Mouse (Mus musculus): ENCODE data around the gene Dnajc12.
"Not testable (repeated sequence)": the region's sequence is repeated elsewhere in the genome, so short reads cannot be mapped to it uniquely, and the experiment has no call there.

Dnajc12 gene

DNA sequence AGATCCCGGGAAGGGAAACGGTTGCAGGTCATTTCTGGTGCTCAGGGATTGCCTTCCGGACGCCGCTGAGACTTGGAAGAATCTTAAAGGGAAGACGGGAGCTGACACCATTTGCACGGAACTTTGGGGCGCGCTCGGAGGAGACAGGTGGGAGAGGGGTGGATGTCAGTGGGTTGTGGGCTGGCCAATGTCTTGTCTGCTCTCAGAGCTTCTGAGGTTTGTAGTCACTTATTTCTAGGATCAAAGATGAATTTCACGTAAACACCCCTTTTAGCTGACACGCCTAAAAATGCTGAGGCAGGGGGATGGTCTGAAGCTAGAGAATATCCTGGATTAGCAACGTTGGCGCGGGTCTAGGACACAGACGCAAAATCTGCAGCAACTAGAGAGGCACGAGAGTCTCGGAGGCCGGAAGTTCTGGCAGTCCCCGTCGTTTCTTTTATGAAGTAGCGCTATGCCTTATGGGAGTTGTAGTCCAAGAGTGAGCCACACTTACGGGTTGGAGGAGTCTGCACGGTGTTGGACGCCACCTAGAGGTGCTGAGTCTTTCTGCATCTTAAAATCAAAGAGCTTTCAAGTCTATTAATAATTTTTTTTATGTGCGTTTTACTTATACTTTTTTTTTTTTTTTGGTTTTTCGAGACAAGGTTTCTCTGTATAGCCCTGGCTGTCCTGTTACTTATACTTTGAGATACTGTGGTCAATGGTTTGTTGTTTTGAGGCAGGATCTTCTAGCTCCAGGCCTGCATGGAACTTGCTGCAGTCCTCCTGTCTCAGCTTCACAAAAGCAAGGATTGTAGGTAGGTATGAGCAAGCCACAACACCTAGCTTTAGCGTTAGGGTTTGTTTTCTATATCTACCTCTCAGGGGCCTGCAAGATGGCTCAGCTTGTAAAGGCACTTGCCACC lies at the start of gene Dnajc12:
TSS of gene Dnajc12 (plus strand) at position 72 of the 908 bp plus-strand sequence.
- peak; percentile 22 to 57 for DNase-seq (ENCODE audit: low spot score in 2 of 2)

DNA sequence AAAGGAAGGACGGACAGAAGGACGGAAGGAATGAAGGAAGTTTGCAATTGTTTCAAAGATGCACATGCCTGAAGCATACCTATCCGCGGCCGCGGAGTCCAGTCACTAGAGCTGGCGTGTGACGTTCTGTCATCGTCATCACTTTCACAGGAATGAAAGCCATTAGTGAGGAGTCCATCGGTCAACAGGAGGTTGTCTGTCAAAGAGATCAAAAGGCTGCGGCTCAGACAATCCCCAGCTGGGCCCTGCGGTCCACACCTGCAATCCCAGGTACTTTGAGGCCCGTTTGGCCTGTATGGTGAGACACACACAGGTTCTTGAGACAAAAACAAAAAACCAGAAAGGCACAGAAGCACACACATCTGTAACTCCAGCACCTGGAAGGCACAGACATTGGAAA lies 45.3 kb upstream of the Dnajc12 start:
- DNase-seq (ENCODE audit: low spot score in 2 of 2), result no peak

DNA sequence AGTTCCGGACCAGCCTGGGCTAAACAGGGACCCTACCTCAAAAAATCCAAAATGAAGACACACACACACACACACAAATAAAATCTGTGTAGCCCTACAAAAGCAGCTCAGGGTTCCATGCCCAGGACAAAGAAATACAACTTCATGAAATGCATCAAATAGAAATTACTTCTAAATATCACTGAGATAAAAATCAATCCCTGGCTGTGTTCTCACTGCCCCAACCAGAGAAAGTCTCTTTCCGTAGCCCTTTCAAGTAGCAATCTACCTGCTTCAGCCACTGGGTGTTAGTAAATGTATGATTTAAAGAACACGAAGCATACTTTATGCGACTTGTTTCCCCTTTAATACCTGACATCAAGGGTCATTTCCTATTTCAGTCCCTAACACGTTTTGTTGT lies 44.9 kb upstream of the Dnajc12 start:
- no peak for DNase-seq (ENCODE audit: low spot score in 2 of 2)

DNA sequence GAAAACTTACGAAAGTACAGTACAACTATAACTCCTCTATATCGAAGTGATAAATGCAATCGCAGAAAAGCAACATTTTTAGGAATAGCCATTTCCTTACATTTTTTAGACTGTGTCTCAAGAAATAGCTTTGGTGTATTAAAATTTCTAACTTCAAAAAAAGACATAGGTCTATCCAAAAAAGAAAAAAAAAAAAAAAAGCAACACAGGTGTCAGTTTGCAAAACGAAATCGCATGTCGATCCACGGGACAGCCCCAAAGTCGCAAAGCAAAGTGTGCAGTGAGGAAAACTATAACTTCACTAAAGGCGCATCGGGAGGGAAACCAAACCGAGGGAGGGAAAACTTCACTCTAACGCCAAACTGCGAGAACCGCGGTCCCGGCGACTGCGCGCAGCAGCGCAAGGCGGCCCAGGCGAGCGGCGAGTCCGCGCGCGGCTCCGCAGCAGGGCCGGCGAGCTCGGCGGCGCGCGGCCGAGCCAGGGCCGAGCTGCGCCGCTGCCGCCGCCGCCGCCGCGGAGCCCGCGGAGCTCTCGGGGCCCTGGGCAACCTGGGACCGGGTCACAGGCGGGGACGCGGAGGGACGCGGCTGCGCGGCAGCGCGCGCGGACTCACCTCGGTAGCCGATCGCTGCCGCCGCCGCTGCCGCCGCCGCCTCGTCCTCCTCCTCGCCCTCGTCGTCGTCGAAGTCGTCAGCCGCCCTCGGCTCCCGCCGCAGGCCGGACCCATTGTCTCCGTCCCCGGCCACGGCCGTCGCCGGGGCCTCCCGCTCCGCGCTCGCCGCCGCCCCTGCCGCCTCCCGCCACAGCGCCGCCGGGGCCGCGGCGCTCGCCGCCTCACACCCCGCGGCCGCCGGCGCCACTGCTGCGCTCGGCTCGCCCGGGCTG lies 44.0 kb upstream of the Dnajc12 start:
- DNase-seq (ENCODE audit: low spot score in 2 of 2), result peak in 1 of 2 experiments; percentile 30

DNA sequence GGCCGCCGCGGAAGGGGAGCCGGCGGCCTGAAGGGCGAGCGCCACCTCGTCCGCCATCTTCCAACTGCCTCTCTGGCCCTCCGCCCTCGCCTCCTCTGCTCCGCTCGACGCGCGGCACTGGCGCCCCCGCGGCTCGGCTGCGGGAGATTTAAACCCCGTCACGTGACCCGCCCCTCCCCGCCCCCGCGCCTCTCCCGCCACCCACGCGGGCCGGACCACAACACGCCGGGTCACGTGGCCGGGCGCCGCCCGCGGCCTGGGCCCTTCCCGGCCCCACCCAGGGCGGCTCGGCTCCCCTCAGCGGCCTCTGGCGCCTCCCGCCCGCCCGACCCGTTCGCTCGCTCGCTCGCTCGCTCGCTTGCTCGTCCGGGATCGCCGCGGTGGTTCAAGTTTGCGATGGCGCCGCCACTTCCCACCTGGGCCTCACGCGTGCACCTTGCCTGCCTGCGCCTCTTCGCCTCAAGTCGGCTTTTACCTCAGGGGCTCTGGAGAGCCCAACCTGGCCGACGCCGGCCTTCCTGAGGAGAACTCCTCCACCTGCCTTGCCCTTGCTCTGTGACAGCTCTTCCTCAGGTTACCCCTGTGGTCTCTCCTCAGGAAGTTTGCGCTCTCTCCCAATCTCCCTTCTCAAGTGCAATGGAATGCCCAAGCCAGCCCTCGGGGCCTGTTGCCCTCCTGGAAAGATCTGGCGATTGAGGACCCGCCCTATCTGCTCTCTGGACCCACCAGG lies 43.2 kb upstream of the Dnajc12 start:
- DNase-seq (ENCODE audit: low spot score in 2 of 2), result peak; percentile 50 to 68

DNA sequence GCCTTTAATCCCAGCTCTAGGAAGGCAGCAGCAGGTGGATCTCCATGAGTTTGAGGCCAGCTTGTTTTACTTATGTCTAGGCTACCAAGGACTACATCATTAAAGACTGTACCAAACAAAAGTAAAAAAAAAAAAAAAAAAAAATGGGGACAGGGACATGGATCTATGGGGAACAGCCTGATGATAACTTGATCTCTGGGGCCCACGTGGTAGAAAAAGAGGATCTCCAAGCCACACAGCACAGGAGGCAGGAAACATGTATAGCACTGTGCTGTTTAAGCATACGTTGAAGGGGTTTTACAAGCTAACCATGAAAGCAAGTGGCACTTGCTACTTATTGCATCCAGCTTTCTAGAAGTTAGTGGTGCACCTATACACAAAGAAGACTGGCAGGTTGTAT lies 40.9 kb upstream of the Dnajc12 start:
- DNase-seq (ENCODE audit: low spot score in 2 of 2), result no peak

DNA sequence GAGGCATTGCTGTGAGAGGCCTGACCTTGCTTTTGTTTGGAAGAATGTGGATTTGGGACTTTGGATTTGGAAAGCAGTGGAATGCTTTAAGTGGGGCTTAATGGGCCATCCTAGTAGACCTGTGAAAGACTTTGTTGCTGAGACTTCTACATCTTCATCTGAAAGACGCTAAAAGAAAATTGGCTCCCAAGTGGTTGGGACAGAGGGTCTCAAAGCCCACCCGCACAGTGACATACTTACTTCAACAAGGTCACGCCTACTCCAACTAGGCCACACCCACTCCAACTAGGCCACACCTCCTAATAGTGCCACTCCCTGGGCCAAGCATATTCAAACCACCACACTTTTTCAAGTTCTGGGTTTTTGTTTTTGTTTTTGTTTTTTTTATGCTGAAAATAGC lies 37.5 kb upstream of the Dnajc12 start:
- DNase-seq (ENCODE audit: low spot score in 2 of 2), result no peak

DNA sequence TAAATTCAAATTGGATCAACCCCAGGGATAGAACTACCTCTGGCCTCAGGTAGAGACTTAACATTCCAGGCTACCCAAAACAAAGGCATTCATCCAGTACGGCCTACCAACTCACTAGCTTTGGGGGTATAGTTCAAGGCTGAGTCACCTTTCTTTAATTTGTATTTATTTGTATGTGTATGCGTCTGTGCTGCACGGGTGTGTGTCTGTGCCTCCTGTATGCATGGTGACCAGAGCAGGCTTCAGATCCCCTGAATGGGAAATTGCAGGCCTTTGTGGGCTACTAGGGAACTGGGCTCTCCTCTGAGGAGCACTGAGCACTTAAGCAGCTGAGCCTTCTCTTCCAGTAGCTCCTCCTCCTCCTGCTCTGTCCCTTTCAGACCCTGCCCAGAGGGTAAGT lies 34.0 kb upstream of the Dnajc12 start:
- DNase-seq (ENCODE audit: low spot score in 2 of 2), result no peak

DNA sequence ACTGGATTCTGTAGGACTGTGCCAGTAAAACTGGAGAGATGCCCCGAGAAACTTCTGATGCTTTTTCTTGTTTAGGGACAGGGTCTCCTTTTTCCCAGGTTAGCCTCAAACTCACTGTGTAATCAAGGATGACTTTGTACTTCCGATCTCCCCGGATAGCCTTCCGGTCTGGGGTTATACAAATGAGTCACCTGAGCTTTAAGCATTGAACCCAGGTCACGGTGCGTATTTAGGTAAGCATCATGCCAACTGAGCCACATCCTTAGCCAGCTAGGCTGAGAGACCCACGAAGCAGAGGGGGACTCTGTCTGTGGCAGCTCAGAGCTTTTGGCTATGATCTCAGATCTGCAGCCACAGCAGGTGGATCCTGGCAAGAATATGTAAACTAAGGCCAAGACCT lies 31.6 kb upstream of the Dnajc12 start:
- no peak for DNase-seq (ENCODE audit: low spot score in 2 of 2)

DNA sequence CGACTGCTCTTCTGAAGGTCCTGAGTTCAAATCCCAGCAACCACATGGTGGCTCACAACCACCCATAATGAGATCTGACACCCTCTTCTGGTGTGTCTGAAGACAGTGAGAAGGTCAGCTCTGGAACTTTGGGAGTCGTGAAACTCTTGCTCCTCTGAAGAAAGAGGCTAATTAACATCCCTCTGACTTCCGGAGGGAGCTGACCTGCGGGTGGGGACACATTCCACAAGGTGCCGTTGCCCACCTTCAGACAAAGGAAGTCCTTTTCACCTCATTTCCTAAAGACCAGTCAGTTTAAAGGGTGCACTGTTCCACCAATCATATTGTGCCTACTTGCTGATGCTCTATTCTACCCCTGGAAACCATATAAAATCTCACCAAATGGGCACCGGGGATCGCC lies 31.1 kb upstream of the Dnajc12 start:
- DNase-seq (ENCODE audit: low spot score in 2 of 2), result not testable (repeated sequence)

DNA sequence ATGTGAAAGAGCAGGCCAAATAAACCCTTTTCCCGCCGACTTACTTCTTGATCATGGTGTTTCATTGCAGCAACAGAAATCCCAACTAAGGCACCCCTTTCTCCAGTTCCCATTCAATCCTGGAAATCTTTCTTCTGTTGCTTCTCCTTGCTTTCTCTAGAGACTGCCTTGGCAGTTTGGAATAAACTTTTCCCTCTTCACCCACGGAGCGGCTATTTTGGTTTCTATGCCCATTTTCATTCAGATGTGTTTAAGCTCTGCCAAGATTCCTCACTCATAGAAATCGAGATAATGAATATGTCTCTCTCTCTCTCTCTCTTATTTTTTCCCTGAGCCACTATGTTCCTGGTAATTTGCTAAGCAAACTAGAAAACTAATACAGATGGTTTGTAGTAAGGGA lies 30.1 kb upstream of the Dnajc12 start:
- DNase-seq (ENCODE audit: low spot score in 2 of 2), result peak in 1 of 2 experiments; percentile 11

DNA sequence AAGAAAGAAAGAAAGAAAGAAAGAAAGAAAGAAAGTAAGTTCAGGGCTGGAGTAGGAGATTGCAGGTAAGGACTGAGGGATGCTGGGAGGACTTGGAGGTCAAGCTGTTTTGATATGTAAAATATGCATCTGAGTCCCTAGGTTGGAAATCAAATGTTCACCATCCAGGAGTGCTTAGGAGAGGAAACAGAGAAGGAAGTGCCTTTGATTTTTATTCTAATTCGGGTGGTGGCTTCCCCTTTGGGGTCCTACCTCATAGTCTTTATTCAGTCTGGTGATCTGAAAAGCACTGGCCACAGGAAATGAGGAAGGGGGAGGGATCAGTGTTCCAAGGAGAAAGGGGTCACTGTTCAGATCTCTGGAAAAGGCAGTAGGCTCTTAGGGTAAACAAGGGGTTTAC lies 21.7 kb upstream of the Dnajc12 start:
- DNase-seq (ENCODE audit: low spot score in 2 of 2), result no peak

DNA sequence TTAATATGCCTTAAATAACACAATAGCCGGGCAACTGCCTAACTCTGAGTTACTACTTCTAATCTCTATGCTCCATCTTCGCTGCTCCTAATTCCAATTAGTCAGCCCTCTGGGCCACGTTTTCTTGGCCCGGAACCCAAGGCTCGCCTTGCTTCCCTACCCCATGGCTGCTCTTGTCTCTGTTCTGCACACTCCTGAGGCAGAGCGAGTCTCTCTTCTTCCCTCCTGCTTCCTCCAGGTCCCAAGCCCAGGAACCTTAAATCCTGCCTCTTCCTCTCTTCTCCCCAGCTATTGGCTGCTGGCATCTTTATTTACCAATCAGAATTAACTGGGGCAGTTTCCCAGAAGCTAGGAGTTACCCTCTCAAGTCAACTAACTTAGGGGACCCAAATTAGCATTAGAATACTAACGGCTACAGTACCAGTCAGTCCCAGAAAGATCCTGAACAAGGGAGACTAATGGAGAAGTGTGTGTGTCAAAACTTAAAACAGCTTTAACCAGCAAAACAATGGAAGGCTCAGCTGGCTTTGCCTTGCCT lies 16.3 kb upstream of the Dnajc12 start:
- DNase-seq (ENCODE audit: low spot score in 2 of 2), result no peak

DNA sequence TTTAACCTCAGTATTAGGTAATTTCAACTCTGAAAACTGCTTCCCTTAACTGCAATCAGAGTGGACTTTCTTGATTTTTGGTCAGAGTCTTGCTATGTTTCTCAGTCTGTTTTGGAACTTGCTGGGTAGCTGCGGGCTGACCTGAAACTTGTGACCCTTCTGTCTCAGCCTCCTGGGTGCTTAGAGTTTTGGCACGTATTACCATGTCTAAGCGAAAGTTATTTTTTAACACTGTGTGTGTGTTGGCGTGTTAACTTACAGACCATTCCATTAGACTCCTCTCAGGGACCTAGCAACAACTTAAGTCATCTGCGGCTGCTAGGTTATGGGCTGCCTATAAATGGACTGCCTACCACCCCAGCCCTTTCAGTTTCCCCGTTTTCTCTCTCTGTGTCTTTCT lies 14.9 kb upstream of the Dnajc12 start:
- DNase-seq (ENCODE audit: low spot score in 2 of 2), result no peak

DNA sequence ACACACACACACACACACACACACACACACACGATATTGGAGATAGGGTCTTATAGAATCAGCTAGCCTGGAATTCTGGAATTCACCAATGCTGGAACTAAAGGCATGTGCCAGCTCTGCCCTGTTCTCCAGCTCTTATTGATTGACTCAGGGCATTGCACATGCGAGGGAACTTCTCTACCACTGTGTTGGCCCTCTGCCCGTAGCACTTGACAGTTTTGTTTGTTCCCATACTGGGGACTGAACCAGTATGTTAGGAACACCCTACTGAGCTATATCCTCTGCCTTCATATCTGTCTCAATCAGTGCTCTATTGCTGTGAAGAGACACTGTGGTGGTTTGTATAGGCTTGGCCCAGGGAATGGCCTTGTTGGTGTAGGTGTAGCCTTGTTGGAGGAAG lies 14.2 kb upstream of the Dnajc12 start:
- no peak for DNase-seq (ENCODE audit: low spot score in 2 of 2)

DNA sequence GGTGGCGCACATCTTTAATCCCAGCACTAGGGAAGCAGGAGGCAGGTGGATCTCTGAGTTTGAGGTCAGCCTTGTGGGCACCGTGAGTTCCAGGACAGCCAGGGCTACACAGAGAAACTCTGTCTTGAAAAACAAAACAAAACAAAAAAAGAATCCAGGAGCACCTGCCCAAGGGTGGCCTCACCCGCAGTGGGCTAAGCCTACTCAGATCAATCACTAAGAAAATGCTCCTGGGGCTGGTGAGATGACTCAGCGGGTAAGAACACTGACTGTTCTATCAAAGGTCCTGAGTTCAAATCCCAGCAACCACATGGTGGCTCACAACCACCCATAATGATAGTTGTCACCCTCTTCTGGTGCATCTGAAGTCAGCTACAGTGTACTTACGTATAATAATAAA lies 5.9 kb upstream of the Dnajc12 start:
- no peak for DNase-seq (ENCODE audit: low spot score in 2 of 2)

DNA sequence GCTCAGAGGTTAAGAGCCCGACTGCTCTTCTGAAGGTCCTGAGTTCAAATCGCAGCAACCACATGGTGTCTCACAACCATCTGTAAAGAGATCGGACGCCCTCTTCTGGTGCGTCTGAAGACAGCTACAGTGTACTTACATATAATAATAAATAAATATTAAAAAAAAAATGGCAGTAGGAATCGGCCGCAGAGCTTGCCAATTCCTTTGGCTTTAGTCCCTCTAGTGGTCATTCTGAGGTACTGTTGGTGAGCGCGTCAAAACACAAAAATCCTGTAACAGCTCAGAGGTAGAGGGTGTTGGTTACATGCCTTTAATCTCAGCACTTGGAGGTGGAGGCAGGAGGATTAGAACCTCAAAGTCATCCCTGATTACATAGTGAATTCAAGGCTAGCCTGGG lies 4.8 kb upstream of the Dnajc12 start:
- peak; percentile 20 to 40 for DNase-seq (ENCODE audit: low spot score in 2 of 2)

DNA sequence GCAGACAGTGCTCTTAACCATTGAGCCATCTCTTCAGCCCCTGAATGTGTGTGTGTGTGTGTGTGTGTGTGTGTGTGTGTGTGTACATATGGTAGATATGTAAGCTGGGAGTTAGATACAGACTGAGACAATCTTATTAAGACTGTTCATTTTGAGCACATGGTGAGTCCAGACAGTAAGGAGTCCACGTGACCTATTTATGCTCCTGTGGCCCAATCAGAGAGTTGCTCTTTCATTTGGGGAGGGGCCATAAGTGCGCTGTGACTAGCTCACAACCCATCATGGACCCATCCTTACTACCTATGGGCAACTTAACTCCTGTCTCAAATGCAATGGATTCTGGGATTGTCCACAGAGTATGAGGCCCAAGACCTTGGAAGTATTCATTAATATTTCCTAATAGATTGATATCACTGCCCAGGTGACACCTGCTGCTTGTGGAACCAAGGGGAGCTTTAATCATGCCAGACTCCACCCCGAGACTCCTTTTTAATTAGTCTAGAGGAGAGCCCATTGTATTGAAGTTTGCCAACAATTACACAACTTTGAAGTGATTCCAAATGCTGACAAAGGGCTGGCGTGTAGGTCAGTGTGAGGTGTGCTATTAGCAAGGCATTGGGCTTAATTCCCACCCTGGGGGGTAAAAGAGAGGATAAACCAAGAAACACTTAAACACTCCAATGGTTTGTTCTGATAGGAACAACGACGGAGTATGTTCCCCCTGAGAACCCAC lies 3.1 kb upstream of the Dnajc12 start:
- no peak for DNase-seq (ENCODE audit: low spot score in 2 of 2)

DNA sequence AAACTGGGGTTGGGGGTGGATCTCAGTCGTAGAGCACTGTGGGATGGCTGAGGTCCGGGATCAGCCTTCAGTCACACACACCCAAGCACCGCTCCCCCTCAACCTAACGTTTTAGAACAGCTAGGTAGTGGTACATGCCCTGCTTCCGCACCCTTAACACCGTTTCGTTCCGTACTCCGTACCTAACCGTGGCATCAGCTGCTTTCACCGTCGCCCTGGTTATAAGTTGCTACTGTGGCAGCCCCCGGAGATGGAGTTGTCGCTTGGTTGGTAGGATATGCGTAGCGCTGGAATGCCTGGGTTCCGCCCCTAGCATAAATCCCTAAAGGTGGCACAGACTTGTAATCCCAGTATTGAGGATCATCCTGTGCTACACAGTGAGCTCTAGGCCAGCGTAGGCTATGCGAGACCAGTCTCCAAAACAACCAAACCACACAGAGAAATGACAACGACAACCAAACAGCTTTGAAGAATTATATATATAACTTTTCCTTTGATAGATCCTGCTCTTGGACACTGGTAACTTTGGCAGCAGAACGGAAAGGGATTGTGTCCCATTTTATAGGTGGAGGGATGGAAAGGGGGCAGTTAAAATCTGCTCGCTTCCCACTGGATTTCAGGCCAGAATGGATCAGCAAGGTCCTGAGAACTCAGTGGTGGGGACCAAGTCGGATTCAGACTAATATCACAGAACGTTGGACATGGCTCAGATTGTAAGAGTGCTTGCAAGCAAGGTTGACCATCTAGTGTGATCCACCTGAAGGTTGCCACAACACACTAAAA lies 554 bp upstream of the Dnajc12 start, which contains the start of gene Sirt1:
TSS of gene Sirt1 (minus strand) at position 207 of the 783 bp plus-strand sequence.
- DNase-seq (ENCODE audit: low spot score in 2 of 2), result no peak

DNA sequence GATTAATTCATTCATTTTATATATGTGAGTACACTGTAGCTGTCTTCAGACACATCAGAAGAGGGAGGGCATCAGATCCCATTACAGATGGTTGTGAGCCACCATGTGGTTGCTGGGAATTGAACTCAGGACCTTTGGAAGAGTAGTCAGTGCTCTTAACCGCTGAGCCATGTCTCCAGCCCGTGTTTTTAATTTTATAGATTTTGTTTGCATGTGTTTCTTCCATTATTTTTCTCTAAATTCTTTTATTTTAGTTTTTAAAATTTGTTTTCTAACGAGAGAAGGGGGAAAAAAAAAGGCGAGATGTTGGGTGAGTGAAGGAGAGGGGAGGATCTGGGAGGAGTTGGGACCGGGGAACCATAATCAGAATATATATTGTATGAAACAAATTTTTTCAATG lies 3.7 kb downstream of the Dnajc12 start:
- not testable (repeated sequence) for DNase-seq (ENCODE audit: low spot score in 2 of 2)

All from frontal cortex, postnatal 25 days (tissue).